Mouse (Mus musculus) testis, adult 2 months (tissue): Measurements from ENCODE around the gene Csmd2.

Source experiments
- CTCF ChIP-seq: fragments of 200-500 bp; IDR thresholded peaks from 2 replicates; pipeline ENCODE4 v1.5.1; 2012; ENCODE audit warnings: low read depth, mild to moderate bottlenecking, inconsistent platforms, low read length, moderate library complexity; ENCODE audit not compliant: control insufficient read depth, insufficient read depth, insufficient replicate concordance
- POLR2A ChIP-seq: fragments of 200-500 bp; IDR thresholded peaks from 2 replicates; pipeline ENCODE4 v1.6.1; 2012; ENCODE audit warnings: low read depth, mild to moderate bottlenecking, inconsistent platforms, low read length, moderate library complexity; ENCODE audit not compliant: control insufficient read depth

- TF ChIP-seq POLR2A (no peak), CTCF (no peak)
These were observed 488.6 kb downstream of the Csmd2 start for GRCm38 (mm10) chr4:128476249-128476648.
